Mouse (Mus musculus) skeletal muscle tissue, postnatal 0 days (tissue): ENCODE measurements around the gene Stbd1. TPM values are rescaled to one million over a fixed set of nuclear protein-coding genes. Genes with fewer than 3 reads are reported as not detected.

Source experiments
- polyA plus RNA-seq: library from polyadenylated mRNA; unstranded; fragments of >200 nt; fragmentation: Nextera tagmentation; extraction: Ambion mirVana; gene quantifications from 2 replicates; pipeline ENCODE4 v1.2.1, GENCODE M21; 2015

Stbd1 gene
- polyA plus RNA-seq: 380 and 383 TPM in 2 replicates

GRCm38 (mm10) chr5:92602691-92603690 is at the start of gene Stbd1:
Gene Stbd1, plus strand, starts transcription at chr5:92603041.

GRCm38 (mm10) chr5:92554891-92555511 is 47.8 kb upstream of the Stbd1 start, which contains the start of gene Fam47e:
Gene Fam47e, plus strand, starts transcription at chr5:92555069.

Other genes starting within 250 kb of the Stbd1 start
- 15.7 and 17.7 TPM in 2 replicates for gene Nup54, start 167.8 kb upstream of the Stbd1 start, polyA plus RNA-seq
- gene Scarb2, start 96.2 kb upstream of the Stbd1 start, polyA plus RNA-seq: 27.0 and 28.4 TPM in 2 replicates
- gene Fam47e, start 48.0 kb upstream of the Stbd1 start, polyA plus RNA-seq: not detected in 2 replicates
- gene Ccdc158, start 72.2 kb downstream of the Stbd1 start, polyA plus RNA-seq: 0.06 TPM in 1 of 2 replicates, not detected in the other
- 1.1 and 1.6 TPM in 2 replicates for gene Shroom3, start 80.4 kb downstream of the Stbd1 start, polyA plus RNA-seq